Mouse (Mus musculus) erythroblast, adult 5-6 weeks (primary cell): Measurements from ENCODE around the gene Ascl5. TPM values are rescaled to one million over a fixed set of nuclear protein-coding genes. Genes with fewer than 3 reads are reported as not detected.

Experiments
- ATAC-seq: replicated peaks from 2 replicates; pipeline ENCODE4 v1.8.0; 2016; ENCODE audit warnings: moderate number of reproducible peaks, mild to moderate bottlenecking, moderate TSS enrichment, inconsistent platforms; ENCODE audit not compliant: poor library complexity, low FRiP score, severe bottlenecking
- total RNA-seq, 2 experiments: library from RNA; stranded (forward) in 1 of 2; stranded (reverse) in 1 of 2; fragments of 150-400 nt in 1 of 2; fragments of 200-764, 138-1000 nt in 1 of 2; gene quantifications; 2 replicates each; pipeline versions ENCODE4 v1.2.3 to v1.2.4; 2015 to 2017; ENCODE audit warnings: low replicate concordance in 2 of 2

Gene Ascl5
- total RNA-seq (2015; ENCODE audit: low replicate concordance) (not detected in 2 replicates), total RNA-seq (2017; ENCODE audit: low replicate concordance) (not detected in 2 replicates)

DNA sequence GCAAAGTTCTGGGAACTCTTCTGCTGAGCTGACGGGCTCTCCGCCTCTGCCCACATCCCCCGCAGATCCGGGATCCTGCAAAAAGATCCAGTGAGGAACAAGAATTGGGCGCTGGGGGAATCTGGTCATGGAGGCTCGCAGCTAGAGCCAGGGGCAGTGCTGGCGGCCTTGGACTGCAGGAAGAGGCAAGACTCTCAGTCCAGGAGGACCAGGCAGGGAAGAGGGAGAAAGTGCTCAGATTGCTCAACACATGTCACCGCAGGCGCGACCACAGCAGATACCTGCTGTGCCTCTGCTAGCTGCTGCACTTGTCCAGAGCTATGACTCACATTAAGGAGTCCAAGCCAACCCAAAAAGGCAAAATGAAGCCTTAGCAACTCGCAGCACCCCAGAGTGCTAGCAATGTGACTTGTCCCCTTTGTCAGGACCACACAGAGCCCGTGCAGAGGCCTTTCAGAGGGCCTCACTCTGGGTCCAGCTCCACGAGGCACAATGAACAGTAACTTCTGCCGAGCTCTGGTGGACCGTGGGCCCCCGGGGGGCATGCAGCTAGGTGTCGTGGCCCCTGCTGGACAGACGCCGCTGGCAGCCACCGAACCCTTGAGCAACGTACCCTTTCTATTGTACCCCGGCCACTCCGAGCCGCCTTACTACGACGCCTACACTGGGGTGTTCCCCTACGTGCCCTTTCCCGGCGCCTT lies at the start of gene Ascl5:
Ascl5 (plus strand) TSS at position 493 of the 701 bp plus-strand sequence.
- ATAC-seq: no peak

DNA sequence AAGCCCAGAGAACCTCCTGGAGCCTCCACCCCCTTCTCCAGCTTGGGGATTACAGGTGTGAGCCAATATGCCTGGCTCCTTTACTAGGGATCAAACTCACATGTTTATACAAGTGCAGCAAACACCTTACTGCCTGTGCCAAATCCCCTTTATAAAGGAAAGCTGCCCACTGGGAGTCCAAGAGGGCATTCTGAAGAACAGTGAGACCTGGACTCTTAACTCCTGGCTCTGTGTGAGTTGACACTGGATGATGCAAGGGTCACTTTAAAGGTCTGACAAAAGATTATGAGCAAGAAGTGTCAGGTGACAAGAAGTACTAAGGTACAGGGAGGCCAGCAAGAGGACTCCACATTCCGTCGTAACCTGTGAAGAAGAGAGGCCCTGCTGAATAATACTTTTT lies 49.2 kb upstream of the Ascl5 start:
- ATAC-seq: no peak

DNA sequence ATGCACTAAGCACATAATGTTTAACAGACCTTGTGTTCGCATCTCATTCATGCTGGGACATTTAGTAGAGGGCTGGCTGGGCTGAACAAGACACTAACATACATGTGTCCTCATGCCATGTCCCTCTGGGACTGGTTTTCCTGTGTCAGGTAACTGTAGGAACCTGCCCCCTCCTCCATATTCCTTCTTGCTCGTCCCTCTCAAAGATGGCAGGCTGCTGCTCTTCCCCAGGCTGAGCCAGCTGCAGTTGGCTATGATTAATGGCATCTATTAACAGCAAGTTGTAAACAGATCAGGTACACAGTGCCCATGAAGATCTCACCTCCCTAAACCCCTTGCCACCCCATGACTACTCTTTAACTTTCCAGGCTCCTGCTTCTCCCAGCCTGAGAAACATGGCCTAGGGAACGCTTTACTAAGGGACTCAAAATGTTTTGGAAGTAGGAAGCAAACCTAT lies 44.3 kb upstream of the Ascl5 start, which contains the start of gene Igfn1:
Igfn1 (minus strand) TSS at position 51 of the 457 bp plus-strand sequence.
- ATAC-seq: no peak

DNA sequence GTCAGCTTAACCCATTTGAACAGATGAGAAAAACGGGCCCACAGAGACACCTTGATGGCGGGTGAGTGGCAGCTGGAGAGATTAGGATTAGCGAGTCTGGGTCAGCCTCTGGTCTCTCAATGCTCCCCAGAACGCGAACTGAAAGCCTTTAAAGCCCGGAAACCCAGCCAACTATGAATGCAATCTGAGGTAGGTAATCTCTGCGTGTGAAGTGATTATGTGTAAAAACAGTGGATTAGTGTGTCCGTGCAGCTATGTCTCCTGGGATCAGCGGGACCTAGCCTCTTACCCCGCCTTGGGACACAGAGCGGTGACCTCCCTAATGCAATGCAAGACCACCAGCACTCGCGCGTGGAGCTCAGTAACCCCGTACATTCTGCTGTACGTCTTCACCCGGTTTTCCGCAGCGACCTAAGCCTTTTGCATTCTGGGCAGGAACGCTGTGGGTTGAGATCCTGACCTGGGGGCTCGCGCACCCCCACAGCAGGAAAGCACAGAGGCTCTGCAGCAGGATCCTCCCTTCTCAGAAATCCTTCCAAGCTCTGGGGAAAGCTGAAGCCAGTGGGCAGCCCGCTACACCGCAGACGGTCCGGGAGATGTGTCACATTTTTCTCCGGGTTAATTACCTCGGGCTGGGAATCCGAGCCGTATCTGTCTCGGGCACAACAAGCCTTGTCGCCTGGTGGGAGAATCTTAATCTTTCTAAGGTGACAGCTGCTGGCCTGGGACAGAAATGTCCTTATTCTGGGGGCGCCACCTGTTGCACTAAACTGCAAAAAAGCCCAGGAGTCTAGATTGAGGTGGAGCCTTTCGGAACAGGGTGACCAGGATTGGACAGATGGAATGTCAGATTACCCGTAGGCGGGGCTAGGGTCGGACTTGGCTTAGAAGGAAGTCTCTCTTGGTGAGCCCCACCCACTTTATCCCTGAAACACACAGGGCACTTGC lies 43.1 kb upstream of the Ascl5 start, which contains the start of gene Tmem9:
Tmem9 (plus strand) TSS at position 940 of the 948 bp plus-strand sequence.
- ATAC-seq: peak; percentile 95

DNA sequence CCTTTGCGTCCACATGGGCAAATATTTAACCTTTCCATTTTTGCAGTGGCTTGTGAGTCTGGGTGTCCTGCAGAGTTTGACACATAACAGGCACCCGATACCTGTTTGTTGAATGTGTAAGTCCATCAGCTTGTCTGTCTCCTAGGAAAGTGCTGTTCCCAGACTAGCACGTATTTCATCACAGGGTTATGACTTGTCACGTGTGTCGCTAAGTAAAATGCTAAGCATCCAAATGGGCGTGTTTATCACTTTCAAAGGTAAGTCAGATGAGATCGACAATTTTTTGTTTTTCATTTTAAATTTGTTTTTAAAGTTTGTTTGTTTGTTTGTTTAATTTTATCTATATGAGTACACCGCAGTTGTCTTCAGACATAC lies 42.5 kb upstream of the Ascl5 start:
- peak; percentile 67 for ATAC-seq

DNA sequence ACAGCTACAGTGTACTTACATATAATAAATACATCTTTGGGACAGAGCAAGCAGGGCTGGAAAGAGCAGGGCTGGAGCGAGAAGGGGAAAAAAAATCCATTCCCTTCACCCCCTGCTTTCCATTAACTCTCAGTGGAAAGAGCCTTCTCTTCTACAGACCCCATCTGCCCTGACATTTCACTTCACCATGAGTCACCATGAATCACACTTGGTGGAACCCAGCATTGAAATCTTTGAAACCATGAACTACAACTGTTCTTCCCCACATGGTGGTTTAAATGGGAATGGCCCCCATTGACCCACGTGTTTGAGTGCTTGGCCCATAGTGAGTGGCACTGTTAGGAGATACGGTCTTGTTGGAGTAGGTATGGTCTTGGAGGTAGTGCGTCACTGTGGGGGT lies 40.4 kb upstream of the Ascl5 start:
- ATAC-seq: no peak

DNA sequence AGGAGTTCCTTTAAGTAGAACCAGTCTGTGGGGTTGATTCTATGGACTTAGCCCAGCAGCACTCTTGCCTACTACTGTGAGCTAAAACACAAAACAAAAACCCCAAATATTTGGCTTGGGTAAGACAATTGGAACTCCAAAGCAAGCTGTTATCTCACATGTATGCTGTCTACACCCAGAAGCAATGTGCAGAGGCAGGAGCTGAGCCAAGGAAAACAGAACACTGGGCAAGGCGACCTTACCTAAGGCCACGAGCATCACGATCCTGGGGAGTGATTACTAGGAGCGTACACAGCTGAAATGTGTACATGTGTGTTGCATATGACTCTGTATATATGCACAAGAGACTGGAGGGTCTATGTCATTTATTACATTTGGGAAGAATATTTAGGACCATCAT lies 37.1 kb upstream of the Ascl5 start:
- ATAC-seq: no peak

DNA sequence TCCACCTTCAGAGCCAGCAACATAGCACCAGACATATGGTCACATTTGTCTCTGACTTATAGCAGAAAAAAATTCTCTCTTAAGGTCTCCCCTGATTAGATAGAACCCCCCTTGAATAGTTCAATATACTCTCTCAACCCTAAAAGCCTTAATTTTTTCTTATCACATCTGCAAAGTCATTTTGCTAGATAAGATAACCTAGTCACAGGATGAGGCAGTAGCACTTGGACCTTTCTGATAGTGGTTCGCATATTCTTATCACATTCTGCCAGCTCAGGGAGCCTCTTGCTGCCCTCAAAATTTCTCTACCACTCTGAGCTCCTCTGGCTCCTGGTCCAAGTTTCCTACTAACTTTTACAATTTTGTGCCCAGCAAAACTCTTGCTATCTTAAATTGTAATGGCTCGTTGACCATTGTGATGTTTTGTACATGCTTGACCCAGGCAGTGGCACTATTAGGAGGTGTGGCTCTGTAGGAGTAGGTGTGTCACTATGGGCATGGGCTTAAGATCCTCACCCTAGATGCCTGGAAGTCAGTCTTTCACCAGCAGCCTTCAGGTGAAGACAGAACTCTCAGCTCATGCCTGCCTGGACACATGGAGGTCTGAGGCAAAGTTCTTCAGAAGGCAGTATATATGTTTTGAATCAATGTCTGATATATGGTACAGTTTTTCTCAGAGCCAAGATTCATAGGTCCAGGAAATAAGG lies 35.7 kb upstream of the Ascl5 start:
- peak; percentile 77 for ATAC-seq

DNA sequence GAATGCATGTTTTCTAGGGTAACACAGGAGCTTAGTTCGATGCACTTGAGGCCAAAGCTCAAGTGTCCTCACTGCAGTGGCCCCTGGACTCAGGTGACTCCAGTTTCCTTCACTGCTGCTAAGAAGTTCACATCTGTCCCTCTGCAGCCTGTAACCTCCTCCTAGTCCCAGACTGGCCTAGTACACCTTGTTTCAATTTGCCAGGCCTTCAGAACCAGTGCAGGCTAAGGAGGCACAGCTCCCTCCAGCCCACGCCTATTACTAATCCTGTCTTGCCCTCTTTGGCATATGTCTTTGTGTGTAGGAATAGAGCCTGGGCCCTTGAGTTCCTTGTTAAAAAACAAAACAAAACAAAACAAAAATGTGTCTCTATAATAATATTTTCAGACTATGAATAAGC lies 33.3 kb upstream of the Ascl5 start:
- 0 out of 2 replicates have a peak, but pooled peaks have one; percentile 18 for ATAC-seq

DNA sequence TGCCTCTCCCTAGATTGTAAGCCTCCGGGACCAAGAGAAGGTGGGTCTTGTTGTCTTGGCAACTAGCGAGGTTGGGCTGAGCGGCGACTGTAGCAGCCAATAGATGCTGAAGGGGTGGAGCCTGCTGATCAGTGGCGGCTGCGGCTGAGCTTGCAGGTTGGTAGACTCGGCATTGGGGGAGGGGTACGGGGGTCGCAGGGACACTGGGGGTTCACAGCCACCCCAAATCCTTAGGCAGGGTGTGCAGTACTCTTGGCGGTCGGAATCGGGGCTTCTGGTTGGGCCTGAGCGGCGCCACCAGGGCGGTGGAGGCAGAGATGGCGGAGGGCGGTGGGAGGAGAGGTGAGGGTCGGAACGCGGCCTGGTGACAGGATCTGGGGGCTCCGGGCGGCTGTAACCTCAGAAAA lies 32.7 kb upstream of the Ascl5 start:
- ATAC-seq: peak; percentile 89

DNA sequence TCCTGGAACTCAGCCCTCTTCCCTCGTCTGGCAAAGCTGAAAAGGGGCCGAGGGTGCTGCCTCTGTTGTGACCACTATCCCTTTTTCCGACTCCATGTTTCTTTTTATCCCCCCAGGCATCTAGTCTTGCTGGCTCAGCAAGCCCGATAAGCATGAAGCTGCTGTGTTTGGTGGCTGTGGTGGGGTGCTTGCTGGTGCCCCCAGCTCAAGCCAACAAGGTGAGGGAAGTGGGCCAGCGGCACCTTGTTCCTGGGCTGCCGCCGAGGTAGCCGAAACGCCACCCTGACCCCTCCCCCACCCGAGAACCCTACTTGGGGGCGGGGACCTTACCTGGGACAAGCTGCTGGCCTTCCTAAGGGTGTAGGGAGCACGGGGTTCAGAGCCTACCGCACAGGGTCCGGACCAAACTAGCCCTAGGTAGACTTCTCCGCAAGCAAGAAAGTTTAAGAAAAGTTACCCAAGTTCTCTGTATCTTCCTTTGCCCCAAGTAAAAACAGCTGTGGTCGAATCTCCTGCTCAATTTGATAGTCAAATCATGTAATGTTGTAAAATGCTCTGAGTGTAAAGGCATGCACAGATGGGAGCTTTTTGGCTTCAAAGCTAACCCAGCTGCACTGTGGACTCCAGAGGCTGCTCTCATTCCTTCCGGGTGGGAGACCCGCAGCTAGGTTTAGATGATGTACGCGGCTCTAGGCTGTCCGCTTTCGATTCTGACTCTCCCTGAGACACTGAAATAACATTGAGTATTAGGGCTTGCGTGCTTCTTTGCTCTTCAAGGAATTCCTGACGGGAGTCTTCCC lies 32.0 kb upstream of the Ascl5 start:
- peak; percentile 42 for ATAC-seq

DNA sequence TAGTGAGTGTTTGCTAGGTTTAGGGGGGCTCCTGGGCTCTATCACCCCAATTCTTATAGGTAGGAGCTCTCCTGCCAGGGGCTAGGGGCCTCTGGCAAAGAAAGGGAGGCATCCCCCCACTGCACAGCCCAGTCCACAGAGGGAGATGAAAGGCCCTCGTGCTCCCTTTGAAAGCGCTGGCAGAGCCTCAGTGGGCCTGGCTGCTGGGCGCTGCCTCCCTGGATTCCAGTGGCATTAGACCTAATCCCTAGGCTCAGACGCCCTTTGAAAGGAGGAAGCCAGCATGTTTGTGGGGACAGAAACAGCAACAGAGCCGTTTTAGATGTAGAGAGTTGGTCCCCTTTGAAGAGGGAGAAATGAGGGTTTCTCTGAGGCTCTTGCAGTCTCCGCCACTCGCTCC lies 20.4 kb upstream of the Ascl5 start:
- no peak for ATAC-seq

DNA sequence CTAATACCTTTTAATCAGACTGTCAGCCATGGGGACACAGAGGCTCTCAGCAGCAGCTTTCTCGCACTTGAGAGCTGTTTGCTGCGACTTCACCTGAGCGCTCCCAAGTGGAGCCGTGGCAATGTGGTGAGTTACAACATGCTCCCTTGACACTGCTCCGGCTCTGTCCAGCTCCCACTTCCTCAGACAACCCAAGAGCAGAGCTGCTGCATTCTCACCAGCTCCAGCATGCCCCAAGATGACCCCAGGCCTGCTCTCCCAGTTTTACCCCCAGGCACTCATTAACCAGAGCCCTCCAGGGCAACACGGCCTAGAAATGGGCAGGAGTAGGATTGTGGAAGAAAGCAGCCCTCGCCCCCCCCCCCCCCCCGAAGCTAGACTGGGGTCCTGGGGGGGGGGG lies 18.9 kb upstream of the Ascl5 start:
- ATAC-seq: no peak

DNA sequence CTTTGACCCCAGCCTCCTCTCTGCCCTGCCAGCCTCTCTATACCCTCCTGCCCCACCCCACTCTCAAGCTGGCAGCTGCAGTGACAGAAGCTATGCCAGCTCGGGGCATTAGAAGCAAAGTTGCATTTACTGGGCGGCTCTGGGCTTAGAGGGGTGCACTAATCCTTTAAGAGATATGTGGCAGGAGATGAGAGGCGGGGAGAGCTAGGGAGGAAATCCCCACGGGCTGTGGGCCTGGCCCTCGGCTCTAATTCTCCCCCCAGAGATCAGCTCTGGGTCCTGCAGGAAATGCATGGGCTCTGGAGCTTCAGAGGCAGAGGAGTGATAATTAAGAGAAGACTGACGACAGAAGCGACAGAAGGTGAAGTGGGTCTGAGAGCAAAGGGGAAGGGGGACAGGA lies 17.6 kb upstream of the Ascl5 start:
- no peak for ATAC-seq

DNA sequence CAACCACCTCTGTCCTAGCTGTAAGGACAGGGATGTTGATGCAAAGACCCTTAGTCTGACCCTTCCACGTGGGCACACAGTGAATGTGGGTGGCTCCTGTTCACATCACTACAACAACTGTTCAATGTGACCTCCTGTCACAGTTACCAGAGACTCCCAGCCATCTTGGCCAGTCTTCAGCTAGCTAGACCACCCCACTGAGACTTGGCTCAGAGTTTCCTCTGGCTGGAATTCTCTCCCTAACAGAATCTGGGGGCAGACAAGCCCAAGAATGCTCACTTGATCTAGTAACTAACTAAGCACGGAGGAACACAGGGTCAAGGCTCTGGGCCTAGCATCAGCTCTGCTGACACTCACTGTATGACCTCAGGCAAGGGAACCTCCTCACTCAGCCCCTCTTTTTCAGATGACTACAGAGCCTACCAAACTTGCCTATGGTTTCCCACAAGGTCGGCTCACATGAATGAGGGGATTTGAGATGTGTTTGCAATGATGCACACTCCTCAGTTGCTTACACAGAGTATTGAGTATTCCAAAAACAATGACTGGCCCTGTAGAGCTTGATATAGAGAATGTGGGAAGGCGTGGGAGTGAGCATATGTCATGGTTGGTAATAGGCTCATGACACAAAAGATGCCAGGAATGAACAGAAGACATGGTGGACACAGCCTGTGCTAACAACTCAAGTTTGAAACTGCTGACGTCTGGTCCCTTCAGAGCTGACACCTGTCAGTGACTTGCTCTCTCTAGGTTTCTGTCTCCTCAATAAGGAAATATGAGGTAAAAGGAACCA lies 11.7 kb upstream of the Ascl5 start:
- ATAC-seq: no peak

DNA sequence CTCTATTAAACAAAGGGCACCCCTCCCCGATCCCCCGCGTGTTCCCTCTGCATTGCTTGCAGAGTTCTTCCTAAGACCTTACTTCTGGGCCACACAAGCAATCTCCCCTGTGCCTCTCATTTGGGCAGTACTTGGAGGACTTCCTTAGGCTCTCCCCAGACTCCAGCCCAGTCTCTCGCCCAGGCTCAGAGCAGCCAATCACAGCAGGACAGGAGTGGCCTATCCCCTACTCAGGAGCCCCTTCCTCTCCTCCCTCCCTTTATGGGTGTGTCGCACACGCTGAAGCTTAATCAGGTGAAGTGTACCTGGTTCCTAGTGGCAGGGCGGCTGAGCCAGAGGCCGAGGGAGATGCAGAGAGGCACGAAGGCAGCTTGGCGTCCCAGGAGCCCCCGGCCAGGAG lies 10.2 kb upstream of the Ascl5 start:
- ATAC-seq: no peak

DNA sequence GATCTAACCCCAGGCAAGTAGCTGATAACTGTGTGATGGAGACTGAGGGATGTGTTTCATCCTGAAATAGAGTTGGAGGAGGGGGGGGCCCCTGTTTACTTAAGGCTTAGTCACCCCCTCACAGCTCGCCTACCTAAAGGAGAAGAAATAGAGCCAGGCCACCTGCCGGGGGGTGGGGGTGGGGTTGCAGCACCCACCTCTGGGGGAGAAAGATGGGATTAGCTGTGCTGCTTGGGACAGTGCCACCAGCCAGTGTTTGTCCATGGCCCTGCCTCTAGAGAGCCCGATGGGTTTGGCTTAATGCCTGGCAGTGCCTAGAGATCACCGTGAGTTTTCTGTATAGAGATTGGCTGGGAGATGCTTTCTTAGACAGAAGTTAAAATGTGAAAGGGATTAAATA lies 9.7 kb upstream of the Ascl5 start:
- ATAC-seq: no peak

DNA sequence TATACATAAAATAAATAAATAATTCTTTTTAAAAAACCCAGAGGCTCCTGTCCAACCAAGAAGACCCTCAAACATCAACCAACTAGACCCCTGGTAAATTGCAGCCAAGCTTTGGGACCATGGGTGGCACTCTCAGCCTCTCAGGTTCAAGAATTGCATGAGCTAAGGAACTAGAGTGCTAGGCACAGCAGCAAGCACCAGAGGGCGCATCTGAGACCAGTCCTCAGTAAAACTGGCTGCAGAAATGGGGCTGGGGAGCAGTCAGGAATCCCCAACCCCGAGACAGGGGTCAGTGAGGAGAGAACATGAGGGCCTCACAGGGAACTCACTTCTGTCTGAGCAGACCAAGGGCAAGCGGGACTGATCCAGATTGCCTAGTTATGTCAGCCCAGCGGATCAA lies 4.8 kb upstream of the Ascl5 start:
- peak; percentile 83 for ATAC-seq
